Mouse (Mus musculus): ENCODE results near the gene Bglap2.
"Not testable (repeated sequence)": the region's sequence is repeated elsewhere in the genome, so short reads cannot be mapped to it uniquely, and the experiment has no call there.

The Bglap2 gene

DNA sequence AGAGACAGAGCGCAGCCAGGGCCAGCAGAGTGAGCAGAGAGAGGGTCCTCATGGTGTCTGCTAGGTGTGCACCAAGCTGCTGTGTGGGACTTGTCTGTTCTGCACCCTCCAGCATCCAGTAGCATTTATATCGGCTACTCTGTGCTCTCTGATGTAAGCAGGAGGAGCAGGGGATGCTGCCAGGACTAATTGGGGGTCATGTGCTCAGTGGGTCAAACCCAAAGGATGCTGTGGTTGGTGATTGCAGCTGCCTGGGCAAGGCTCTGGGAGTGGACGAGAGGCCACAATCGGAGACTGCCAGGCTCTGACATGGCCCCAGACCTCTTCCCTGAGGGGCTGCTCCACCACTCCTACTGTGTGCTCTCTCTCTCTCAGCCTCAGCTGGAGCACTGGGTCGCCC lies at the start of gene Bglap2:
Gene Bglap2, minus strand, starts transcription at position 101 of the 400 bp plus-strand sequence.
- not testable (repeated sequence) for DNase-seq

DNA sequence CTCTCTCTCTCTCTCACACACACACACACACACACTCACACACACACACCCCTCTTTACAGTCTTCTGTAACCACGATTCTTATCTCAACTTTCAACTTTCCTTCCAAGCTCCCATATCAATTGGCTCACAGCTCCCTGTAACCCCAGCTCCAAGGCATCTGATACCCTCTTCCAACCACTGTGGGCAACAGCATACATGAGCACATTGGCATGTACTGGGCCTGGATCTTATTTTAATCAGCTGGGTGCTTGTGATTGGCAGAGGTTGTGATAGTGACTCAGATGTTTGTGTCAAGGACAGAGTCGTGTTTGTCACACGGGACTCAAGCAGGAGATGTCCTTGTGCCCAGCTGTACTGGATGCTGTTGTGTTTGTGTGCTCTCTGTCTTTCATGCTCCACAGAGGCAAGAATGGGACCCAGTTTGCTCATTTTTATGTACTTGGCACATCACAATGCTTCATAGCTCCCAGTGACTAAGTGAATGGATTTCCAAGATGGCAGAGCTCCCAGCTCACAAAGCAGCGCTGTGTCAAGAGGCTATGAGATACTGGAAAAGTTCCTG lies 48.9 kb upstream of the Bglap2 start:
- no peak for DNase-seq

DNA sequence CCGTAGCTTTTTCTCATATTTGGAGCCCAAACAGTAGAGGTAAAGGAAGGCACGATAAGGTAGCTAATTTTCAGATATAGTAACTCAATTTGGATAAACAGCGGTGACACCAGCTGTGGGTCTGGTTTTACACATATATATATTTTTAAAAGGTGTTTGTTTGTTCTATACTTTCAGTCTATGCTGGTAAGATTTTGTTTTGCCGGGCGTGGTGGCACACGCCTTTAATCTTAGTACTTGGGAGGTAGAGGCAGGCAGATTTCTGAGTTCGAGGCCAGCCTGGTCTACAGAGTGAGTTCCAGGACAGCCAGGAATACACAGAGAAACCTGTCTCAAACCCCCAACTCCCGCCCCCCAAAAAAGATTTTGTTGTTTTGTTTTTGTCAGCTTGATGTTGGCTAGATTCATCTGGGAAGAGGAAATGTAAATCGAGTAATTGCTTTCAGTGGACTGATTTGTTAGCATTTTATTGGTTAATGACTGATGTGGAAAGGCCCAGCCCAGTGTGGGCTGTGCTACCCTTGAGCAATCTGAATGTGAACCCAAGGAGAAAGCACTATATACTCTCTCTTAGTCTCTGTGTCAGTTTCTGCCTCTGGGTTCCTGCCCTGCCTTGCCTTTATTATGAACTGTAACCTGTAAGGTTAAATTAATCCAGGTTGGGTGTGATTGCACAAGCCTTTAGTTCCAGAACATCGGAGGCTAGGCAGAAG lies 47.4 kb upstream of the Bglap2 start:
- no peak for DNase-seq

GRCm38 (mm10) chr3:88425330-88425689 lies 46.8 kb upstream of the Bglap2 start:
- DNase-seq = no peak

DNA sequence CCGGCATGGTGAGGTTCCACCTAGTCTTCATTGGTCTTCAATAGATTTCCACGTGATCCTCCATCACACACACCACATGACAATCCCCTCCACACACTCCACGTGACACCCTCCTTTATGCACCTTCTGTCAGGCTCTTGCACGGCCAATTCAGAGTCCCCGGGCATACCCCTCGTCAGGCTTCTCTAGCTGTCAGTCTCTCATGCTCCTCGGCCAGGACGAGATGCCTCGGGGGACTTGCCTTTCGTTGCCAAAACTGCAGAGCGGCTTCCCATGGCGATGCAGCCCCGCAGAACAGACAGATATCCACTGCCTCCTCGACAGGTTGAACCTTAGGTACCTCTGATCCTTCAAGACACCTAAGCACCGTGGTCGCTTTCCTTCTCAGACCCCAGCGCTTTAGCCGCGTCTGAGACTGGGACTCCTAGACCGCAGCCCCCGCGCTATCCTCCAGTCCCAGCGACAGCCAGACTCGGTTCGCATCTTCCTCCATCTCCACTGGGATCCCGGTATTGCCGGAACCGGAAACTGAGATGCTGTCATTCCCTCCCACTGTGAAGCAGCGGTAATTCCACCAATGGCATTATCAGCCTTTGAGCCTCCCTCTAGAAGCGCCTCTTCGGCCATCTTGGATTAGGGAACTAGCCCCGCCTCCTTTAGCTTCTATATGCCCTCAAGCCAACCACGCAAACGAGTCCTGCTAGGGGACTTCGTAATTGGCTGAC lies 46.3 kb upstream of the Bglap2 start, which contains the start of gene Slc25a44:
Gene Slc25a44, minus strand, starts transcription at position 535 of the 725 bp plus-strand sequence.
- peak; percentile 94 for DNase-seq

- DNase-seq = peak; percentile 29
Measured at GRCm38 (mm10) chr3:88422020-88422720, 43.7 kb upstream of the Bglap2 start.

GRCm38 (mm10) chr3:88420771-88421170 lies 42.3 kb upstream of the Bglap2 start:
- no peak for DNase-seq

- no peak for DNase-seq
Measured at GRCm38 (mm10) chr3:88418016-88418415, 39.5 kb upstream of the Bglap2 start.

- no peak for DNase-seq
Measured at GRCm38 (mm10) chr3:88415668-88416067, 37.2 kb upstream of the Bglap2 start.

- no peak for DNase-seq
Measured at GRCm38 (mm10) chr3:88412636-88413035, 34.1 kb upstream of the Bglap2 start.

- no peak for DNase-seq
Measured at GRCm38 (mm10) chr3:88411681-88412080, 33.2 kb upstream of the Bglap2 start.

DNA sequence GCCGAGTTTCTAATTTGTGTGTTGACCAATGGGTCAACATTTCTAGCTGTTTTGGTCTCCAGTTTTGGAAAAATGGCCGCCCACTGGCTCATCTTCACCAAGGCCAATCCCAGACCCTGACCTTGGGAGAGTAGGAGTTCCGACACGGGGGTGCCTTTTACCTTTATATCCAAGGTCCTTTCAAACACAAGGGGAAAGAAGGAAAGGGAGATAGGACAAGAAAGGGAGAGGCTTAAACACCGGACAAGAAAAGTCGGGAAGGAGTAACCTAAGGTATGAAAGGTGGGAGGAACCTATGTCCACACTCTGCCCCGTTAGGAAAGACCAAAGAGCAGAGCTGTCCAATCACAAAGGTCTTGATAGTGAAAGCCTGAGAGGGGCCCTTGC lies 32.1 kb upstream of the Bglap2 start:
- DNase-seq = no peak

DNA sequence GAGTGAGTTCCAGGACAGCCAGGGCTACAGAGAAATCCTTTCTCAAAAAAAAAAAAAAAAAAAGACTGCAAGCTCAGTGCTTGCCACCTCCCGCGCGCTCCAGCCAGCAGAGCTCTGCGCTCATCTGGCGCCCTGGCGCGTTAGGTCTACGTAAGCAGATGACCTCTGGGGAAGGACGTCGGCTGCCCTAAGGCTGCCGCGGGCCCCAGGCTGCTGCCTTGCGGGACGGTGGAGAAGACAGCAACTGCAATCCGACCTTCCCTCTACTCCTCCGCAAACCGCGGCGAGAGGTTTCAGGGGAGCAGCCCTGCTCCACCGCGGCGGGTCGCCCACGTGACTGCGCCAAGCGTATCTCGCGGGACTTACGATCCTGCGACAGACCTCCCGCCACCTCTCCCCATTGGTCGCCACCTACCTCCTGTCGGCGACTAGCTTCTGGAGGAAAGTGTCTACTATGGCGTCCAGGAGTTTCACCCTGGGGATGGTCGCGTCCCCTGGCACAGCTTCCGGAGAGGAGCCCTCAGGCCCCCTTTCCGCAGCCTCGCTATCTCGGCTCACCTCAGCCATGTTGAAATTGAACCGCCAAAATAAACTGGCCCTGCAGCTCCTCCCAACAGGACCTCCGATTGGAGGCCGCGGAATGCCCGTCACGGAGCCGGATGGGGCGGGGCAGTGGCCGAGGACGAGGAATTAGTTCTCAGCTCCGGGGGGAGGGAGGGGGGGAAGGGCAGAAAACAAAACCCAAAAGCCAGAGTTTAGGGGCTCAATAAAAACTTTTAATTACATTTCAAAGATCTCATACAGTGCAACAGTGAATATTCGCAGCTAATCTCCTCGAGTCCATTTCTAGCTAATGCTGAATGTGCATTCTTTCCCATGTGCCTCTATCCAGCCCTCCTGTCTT lies 31.5 kb upstream of the Bglap2 start, which contains the start of gene Pmf1:
Gene Pmf1, minus strand, starts transcription at position 591 of the 904 bp plus-strand sequence.
- DNase-seq = peak; percentile 92

DNA sequence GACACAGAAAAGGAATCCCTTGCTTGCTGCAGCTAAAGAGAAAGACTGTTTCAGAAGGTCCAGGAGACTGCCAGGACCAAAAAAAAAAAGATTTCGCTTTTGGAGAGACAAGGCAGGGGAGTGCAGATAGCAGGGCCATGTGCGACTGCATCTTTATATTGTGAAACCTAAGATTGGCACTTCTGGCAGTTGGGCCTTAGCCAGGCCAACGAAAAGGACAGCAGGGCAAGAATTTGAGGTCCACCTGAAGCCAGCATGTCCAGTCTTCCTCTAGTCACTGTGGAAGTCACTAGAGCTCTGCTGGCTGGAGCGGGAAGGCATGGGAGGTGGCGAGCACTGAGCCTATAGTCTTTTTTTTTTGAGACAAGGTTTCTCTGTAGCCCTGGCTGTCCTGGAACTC lies 30.5 kb upstream of the Bglap2 start:
- no peak for DNase-seq

GRCm38 (mm10) chr3:88407529-88407928 lies 29.0 kb upstream of the Bglap2 start:
- DNase-seq = no peak

DNA sequence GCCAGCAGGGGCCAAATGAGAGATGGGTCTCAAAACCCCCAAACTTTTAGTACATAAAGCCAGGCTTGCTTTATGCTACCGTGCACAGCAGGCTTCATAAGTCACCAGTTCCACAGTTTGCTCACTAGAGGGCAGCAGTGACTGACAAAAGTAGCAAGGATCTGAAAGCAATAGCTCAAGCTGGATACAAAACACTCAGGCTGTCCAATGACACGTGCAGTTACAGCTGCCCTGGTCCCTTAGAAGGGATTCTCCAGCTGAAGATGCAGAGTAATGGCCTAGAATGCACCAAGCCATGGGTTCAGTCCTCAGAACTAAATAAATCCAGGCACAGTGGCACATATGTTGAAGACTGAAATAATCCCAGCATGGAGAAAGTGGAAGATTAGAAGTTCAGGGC lies 28.6 kb upstream of the Bglap2 start:
- peak; percentile 57 for DNase-seq

- DNase-seq = no peak
Measured at GRCm38 (mm10) chr3:88403522-88404230, 25.2 kb upstream of the Bglap2 start.

GRCm38 (mm10) chr3:88398666-88399065 lies 20.2 kb upstream of the Bglap2 start:
- DNase-seq = no peak

- DNase-seq = no peak
Measured at GRCm38 (mm10) chr3:88395742-88396141, 17.2 kb upstream of the Bglap2 start.

DNA sequence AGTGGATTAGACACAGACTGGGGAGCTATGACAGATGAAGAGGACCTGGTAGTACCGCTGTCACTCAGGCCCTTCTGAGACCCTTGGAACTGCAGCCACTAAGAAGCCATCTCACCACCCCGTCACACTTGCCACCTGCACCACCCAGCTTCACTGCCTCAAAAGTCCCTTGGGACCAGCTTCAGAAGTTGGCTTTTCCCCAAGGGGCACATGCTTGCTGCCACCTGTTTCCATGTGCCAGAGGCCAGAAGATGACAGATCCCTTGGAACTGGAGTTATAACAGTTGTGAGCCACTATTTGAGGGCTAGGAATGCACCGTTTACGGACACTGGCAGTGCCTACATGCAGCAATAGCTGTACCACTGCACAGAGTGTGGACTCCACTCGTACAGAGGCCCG lies 16.8 kb upstream of the Bglap2 start:
- DNase-seq = no peak

DNA sequence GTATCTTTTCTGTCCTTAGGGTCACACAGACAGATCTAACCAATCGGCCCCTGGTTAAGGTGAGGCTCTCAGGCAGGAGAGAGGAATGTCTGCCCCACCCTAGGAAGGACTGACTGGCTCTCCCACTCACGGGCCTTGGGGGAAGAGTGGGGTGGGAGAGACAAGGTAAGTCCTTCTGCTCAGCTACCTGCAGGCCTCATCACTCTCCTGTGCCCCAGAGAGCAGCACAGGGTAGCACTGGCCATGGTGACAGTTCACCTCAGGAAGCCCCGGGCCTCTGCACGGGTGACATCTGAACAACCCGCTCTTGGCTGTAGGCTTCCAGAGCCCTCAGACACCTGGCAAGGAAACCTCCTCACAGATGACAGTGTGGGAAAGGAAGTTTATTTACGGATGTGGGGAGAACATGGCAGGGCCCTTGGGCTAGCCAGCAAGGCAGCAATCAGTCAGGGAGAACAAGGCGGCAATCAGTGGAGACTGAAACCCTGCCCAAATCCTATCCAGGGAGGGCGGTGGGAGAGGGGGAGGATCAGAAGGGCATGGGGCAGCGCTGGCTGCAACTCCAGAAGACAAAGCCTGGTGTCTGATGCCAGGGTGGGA lies 15.4 kb upstream of the Bglap2 start:
- DNase-seq = no peak
